Mouse (Mus musculus): ENCODE data around the gene Slc30a2. TPM values are rescaled to one million over a fixed set of nuclear protein-coding genes. Genes with fewer than 3 reads are reported as not detected.
"Not testable (repeated sequence)": the region's sequence is repeated elsewhere in the genome, so short reads cannot be mapped to it uniquely, and the experiment has no call there.

The Slc30a2 gene
- total RNA-seq (2021): under 1 TPM; 0.12 to 0.69 TPM

GRCm38 (mm10) chr4:134343071-134344031 is at the start of gene Slc30a2:
Slc30a2 (plus strand) TSS chr4:134343181.
- intact Hi-C loops (cut with DNase I): no loop called here
- no peak for DNase-seq

- intact Hi-C loops (cut with DNase I): loop anchor here (1.0 to 5.0 kb wide), 2 partner anchors 63 to 256 kb away; no protein-coding TSS in a partner anchor
- peak; percentile 74 to 78 for DNase-seq
These were observed 49.3 kb upstream of the Slc30a2 start for GRCm38 (mm10) chr4:134293692-134294163.

GRCm38 (mm10) chr4:134296096-134296495 is 46.9 kb upstream of the Slc30a2 start:
- DNase-seq; intact Hi-C loops (cut with DNase I): not testable (repeated sequence)

GRCm38 (mm10) chr4:134296523-134296922 is 46.5 kb upstream of the Slc30a2 start:
- intact Hi-C loops (cut with DNase I): no loop called here
- DNase-seq: no peak

- intact Hi-C loops (cut with DNase I): no loop called here
- DNase-seq: no peak
These were observed 45.6 kb upstream of the Slc30a2 start for GRCm38 (mm10) chr4:134297369-134297768.

GRCm38 (mm10) chr4:134298626-134299497 is 44.1 kb upstream of the Slc30a2 start:
- peak in 1 of 2 experiments; percentile 27 for DNase-seq

GRCm38 (mm10) chr4:134299498-134299810 is 43.5 kb upstream of the Slc30a2 start:
- intact Hi-C loops (cut with DNase I): no loop called here
- DNase-seq: peak; percentile 67 to 73

More at GRCm38 (mm10) chr4:134298626-134299497, 44.1 kb upstream of the Slc30a2 start:
- intact Hi-C loops (cut with DNase I): no loop called here

- DNase-seq: peak; percentile 81 to 87
- intact Hi-C loops (cut with DNase I): loop anchor here (2.0 kb wide), 1 partner anchor 14 kb away; the partner anchor contains the start of gene Trim63
These were observed 42.7 kb upstream of the Slc30a2 start for GRCm38 (mm10) chr4:134300316-134300715.

- intact Hi-C loops (cut with DNase I): no loop called here
- no peak for DNase-seq
These were observed 40.9 kb upstream of the Slc30a2 start for GRCm38 (mm10) chr4:134302084-134302483.

- intact Hi-C loops (cut with DNase I): no loop called here
- DNase-seq: no peak
These were observed 36.0 kb upstream of the Slc30a2 start for GRCm38 (mm10) chr4:134306963-134307362.

- DNase-seq: peak; percentile 77 to 80
- intact Hi-C loops (cut with DNase I): no loop called here
These were observed 35.5 kb upstream of the Slc30a2 start for GRCm38 (mm10) chr4:134307367-134308072.

- intact Hi-C loops (cut with DNase I): no loop called here
- DNase-seq: no peak
These were observed 32.9 kb upstream of the Slc30a2 start for GRCm38 (mm10) chr4:134310106-134310505.

- no peak for DNase-seq
- intact Hi-C loops (cut with DNase I): no loop called here
These were observed 32.3 kb upstream of the Slc30a2 start for GRCm38 (mm10) chr4:134310656-134311055.

- intact Hi-C loops (cut with DNase I): no loop called here
- no peak for DNase-seq
These were observed 31.2 kb upstream of the Slc30a2 start for GRCm38 (mm10) chr4:134311784-134312183.

- no peak for DNase-seq
- intact Hi-C loops (cut with DNase I): no loop called here
These were observed 30.6 kb upstream of the Slc30a2 start for GRCm38 (mm10) chr4:134312341-134312740.

GRCm38 (mm10) chr4:134312901-134313300 is 30.1 kb upstream of the Slc30a2 start:
- DNase-seq: no peak
- intact Hi-C loops (cut with DNase I): no loop called here

GRCm38 (mm10) chr4:134314081-134314655 is 28.8 kb upstream of the Slc30a2 start:
- DNase-seq: no peak
- intact Hi-C loops (cut with DNase I): loop anchor here (2.0 kb wide), 2 partner anchors 13 to 43 kb away; no protein-coding TSS in a partner anchor

- peak; percentile 79 to 82 for DNase-seq
- intact Hi-C loops (cut with DNase I): loop anchor here (2.0 kb wide), 2 partner anchors 14 to 42 kb away; no protein-coding TSS in a partner anchor
These were observed 28.1 kb upstream of the Slc30a2 start, which contains the start of gene Trim63 for GRCm38 (mm10) chr4:134314876-134315275. Trim63 (plus strand) TSS chr4:134315120.

- intact Hi-C loops (cut with DNase I): loop anchor here (2.0 kb wide), 2 partner anchors 15 to 41 kb away; no protein-coding TSS in a partner anchor
- DNase-seq: peak; percentile 81 to 85
These were observed 27.5 kb upstream of the Slc30a2 start for GRCm38 (mm10) chr4:134315470-134315869.

- peak; percentile 68 to 70 for DNase-seq
- intact Hi-C loops (cut with DNase I): no loop called here
These were observed 26.6 kb upstream of the Slc30a2 start for GRCm38 (mm10) chr4:134316390-134316789.
